Comparison of ENCODE assay signal across 11 mouse cellular contexts in genomic region chr7:35141519-35141918, GRCm38 (mm10). TPM values are rescaled to one million over a fixed set of nuclear protein-coding genes. Genes with fewer than 3 reads are reported as not detected.
DNase-seq lines count a peak whose midpoint lies in the region; ATAC-seq lines count a peak whose summit lies in the region.
"Had no signal": no experiment of that assay in that cellular context is flagged by ENCODE, and none has a peak within 500 bp of the region (broad histone marks: within the 10 kb centered on the region; RNA-seq: fewer than 3 reads in every experiment).

No protein-coding gene starts in this region.

- H3K27me3 ChIP-seq in liver, embryonic 12.5 days (replicated peaks), result no peaks in the 10 kb centered on the region
- H3K27me3 ChIP-seq: midbrain, embryonic 13.5 days had no signal

- H3K36me3 ChIP-seq in liver, embryonic 12.5 days, result no peaks in the 10 kb centered on the region
- H3K36me3 ChIP-seq: midbrain, embryonic 13.5 days had no signal

- DNase-seq in cerebellum, postnatal 14 days, result peak; percentile 25
- DNase-seq in cerebellum, postnatal 4 days (ENCODE audit: low spot score in 2 of 2), result no peak
- DNase-seq in liver, result peak; percentile 57
- peak; percentile 91 for DNase-seq in adipocyte (ENCODE audit: low spot score)
- DNase-seq in kidney, postnatal 4 days, result peak; percentile 64 to 74
- DNase-seq in cerebellum, adult 11 months, result no peak
- no peak for DNase-seq in embryo, embryonic 10 days (ENCODE audit: low spot score)
- DNase-seq: heart, adult 2 months had no signal

- H3K27ac ChIP-seq in liver, embryonic 12.5 days, result no peak overlapping the region
- H3K27ac ChIP-seq: heart, adult 2 months; liver, embryonic 14.5 days; midbrain, embryonic 13.5 days had no signal

- no peak overlapping the region for H3K4me2 ChIP-seq in liver, embryonic 12.5 days
- H3K4me2 ChIP-seq: midbrain, embryonic 13.5 days had no signal

- WGBS in liver, embryonic 12.5 days (ENCODE audit: insufficient replicate concordance), result 60% methylated on average over 5 of the region's 5 CpGs

- H3K9me3 ChIP-seq in liver, embryonic 12.5 days (replicated peaks), result no peaks in the 10 kb centered on the region
- H3K9me3 ChIP-seq: midbrain, embryonic 13.5 days had no signal

- no peak for ATAC-seq in liver, embryonic 12.5 days
- ATAC-seq: midbrain, embryonic 13.5 days had no signal

- no peak overlapping the region for H3K9ac ChIP-seq in liver, embryonic 12.5 days
- H3K9ac ChIP-seq: liver, embryonic 14.5 days; midbrain, embryonic 13.5 days had no signal

- peaks cover 36% of the 10 kb centered on the region for H3K4me1 ChIP-seq in liver, embryonic 12.5 days
- H3K4me1 ChIP-seq: midbrain, embryonic 13.5 days had no signal

- no peak overlapping the region for H3K4me3 ChIP-seq in liver, embryonic 12.5 days
- H3K4me3 ChIP-seq: heart, adult 2 months; midbrain, embryonic 13.5 days had no signal

RNA-seq across cellular contexts. Expression of gene Cebpa, which starts 22.4 kb away (rescaled TPM):
- polyA plus RNA-seq in liver, embryonic 12.5 days (2016; fragmentation: Nextera tagmentation; extraction: Ambion mirVana), result 11.5 and 11.6 TPM in 2 replicates

RNA-seq across cellular contexts. Expression of gene Slc7a10, which starts 44.7 kb away (rescaled TPM):
- polyA plus RNA-seq in liver, embryonic 12.5 days (2016; fragmentation: Nextera tagmentation; extraction: Ambion mirVana), result 0.59 and 1.4 TPM in 2 replicates

Comparison
In these comparisons a context has a peak if more than half of its experiments do, and no peak if none do; other contexts are left out.
1. DNase-seq: peak in cerebellum, postnatal 14 days (2 of 2), liver (single experiment), adipocyte (single experiment) and kidney, postnatal 4 days (2 of 2); none in cerebellum, postnatal 4 days (0 of 2), cerebellum, adult 11 months (single experiment) and embryo, embryonic 10 days (single experiment).